Mouse (Mus musculus) heart, embryonic 16.5 days (tissue): ENCODE data around the gene Themis. TPM values are rescaled to one million over a fixed set of nuclear protein-coding genes. Genes with fewer than 3 reads are reported as not detected.

ENCODE experiments used
- ATAC-seq: fragments of 200-750 bp; cut with Nextera tagmentation; replicated peaks from 2 replicates; pipeline ENCODE4 v1.8.0; 2017; ENCODE audit warnings: moderate number of reproducible peaks; ENCODE audit not compliant: insufficient read depth, low FRiP score; ENCODE audit errors: extremely low read depth
- H3K27ac ChIP-seq: fragments of 300-500 bp; sonication (generic); 2 replicates; pipeline ENCODE4 v1.5.1; 2014; ENCODE audit warnings: mild to moderate bottlenecking, low read length, control low read depth, moderate library complexity
- H3K27me3 ChIP-seq: fragments of 300-500 bp; sonication (generic); 2 replicates; pipeline ENCODE4 v1.6.1; 2014; ENCODE audit warnings: low read length, mixed read lengths; ENCODE audit not compliant: control insufficient read depth, insufficient read depth
- H3K36me3 ChIP-seq: fragments of 300-500 bp; sonication (generic); 2 replicates; pipeline ENCODE4 v1.6.1; 2014; ENCODE audit not compliant: control insufficient read depth, insufficient read depth
- H3K4me1 ChIP-seq: fragments of 300-500 bp; sonication (generic); 2 replicates; pipeline ENCODE4 v1.6.1; 2014; ENCODE audit warnings: low read length, mixed read lengths; ENCODE audit not compliant: control insufficient read depth, insufficient read depth
- H3K4me2 ChIP-seq: fragments of 300-500 bp; sonication (generic); 2 replicates; pipeline ENCODE4 v1.6.1; 2014; ENCODE audit warnings: low read depth, mild to moderate bottlenecking, control low read depth, low read length
- H3K4me3 ChIP-seq: fragments of 300-500 bp; sonication (generic); 2 replicates; pipeline ENCODE4 v1.5.1; 2014; ENCODE audit warnings: mild to moderate bottlenecking, control low read depth, low read length
- H3K9ac ChIP-seq: fragments of 300-500 bp; sonication (generic); 2 replicates; pipeline ENCODE4 v1.6.1; 2014; ENCODE audit warnings: low read length, control low read depth
- H3K9me3 ChIP-seq: fragments of 300-500 bp; sonication (generic); replicated peaks from 2 replicates; pipeline ENCODE4 v1.6.1; 2016; ENCODE audit warnings: low read length; ENCODE audit not compliant: control insufficient read depth
- WGBS: fragments of 180-500 bp; shearing (Covaris S2); extraction: QIAGEN DNeasy Blood & Tissue Kit; methylation state at CpG from one replicate; pipeline ENCODE4 v1.1.7; 2014; 5-methylcytosine and 5-hydroxymethylcytosine counted together
- polyA plus RNA-seq: library from polyadenylated mRNA; unstranded; fragments of >200 nt; fragmentation: Nextera tagmentation; extraction: Ambion mirVana; gene quantifications from 2 replicates; pipeline ENCODE4 v1.2.1, GENCODE M21; 2015

The Themis gene
- polyA plus RNA-seq = 2.2 and 7.0 TPM in 2 replicates

GRCm38 (mm10) chr10:28668261-28668660 is at the start of gene Themis:
Gene Themis (plus strand): TSS chr10:28668360.
- H3K9me3 ChIP-seq = no peaks in the 10 kb centered on the region
- peak within 1 kb of the TSS; percentile 11; the same call in 1 of the 2 replicates for H3K4me3 ChIP-seq
- no peak within 1 kb of the TSS; the same call in 1 of the 2 replicates for H3K27ac ChIP-seq
- no peaks in the 10 kb centered on the region for H3K4me1 ChIP-seq
- WGBS = 61% methylated on average over 5 of the region's 5 CpGs
- H3K27me3 ChIP-seq = no peaks in the 10 kb centered on the region
- no peak within 1 kb of the TSS for H3K9ac ChIP-seq
- peak; percentile 58; the same call in 1 of the 2 replicates for ATAC-seq
- H3K4me2 ChIP-seq = no peak within 1 kb of the TSS
- no peaks in the 10 kb centered on the region for H3K36me3 ChIP-seq

DNA sequence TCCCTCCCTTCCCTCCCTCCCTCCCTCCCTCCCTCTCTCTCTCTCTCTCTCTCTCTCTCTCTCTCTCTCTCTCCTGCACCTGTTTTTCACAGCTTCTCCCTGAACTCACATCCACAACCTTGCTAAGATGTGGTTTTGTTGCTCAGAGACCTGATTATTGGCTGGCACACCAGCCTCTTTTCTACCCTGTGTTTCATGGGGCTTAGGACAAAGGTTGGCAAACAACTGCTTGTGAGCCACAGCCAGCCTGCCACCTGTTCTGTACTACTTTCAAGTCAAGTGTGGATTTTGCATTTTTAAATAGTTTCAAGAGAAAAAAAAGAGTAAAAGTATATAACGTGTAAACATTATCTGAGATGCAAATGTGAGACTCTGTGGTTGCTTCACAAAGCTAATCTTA is 48.7 kb upstream of the Themis start:
- H3K4me2 ChIP-seq = no peak overlapping the region
- WGBS = 77% methylated on average over 1 of the region's 1 CpGs
- H3K9me3 ChIP-seq = no peaks in the 10 kb centered on the region
- H3K4me1 ChIP-seq = no peaks in the 10 kb centered on the region
- no peaks in the 10 kb centered on the region for H3K36me3 ChIP-seq
- ATAC-seq = peak; percentile 55; the same call in 1 of the 2 replicates
- no peak overlapping the region for H3K4me3 ChIP-seq
- H3K27ac ChIP-seq = no peak overlapping the region
- H3K27me3 ChIP-seq = no peaks in the 10 kb centered on the region
- H3K9ac ChIP-seq = no peak overlapping the region

- Histone ChIP-seq H3K27me3 (no peaks in the 10 kb centered on the region), H3K9me3 (no peaks in the 10 kb centered on the region), H3K9ac (no peak overlapping the region), H3K4me2 (no peak overlapping the region), H3K4me3 (no peak overlapping the region), H3K4me1 (no peaks in the 10 kb centered on the region), H3K36me3 (no peaks in the 10 kb centered on the region), H3K27ac (no peak overlapping the region)
- no peak for ATAC-seq
Observed at GRCm38 (mm10) chr10:28636096-28636495, 32.1 kb upstream of the Themis start.

GRCm38 (mm10) chr10:28641887-28642286 is 26.3 kb upstream of the Themis start:
- Histone ChIP-seq H3K36me3 (no peaks in the 10 kb centered on the region), H3K4me3 (no peak overlapping the region), H3K9ac (no peak overlapping the region), H3K27ac (no peak overlapping the region), H3K4me2 (no peak overlapping the region), H3K4me1 (no peaks in the 10 kb centered on the region), H3K9me3 (no peaks in the 10 kb centered on the region), H3K27me3 (no peaks in the 10 kb centered on the region)
- ATAC-seq = no peak
- 93% methylated on average over 2 of the region's 2 CpGs for WGBS

GRCm38 (mm10) chr10:28647855-28648254 is 20.3 kb upstream of the Themis start:
- no peak overlapping the region for H3K27ac ChIP-seq
- no peaks in the 10 kb centered on the region for H3K9me3 ChIP-seq
- H3K9ac ChIP-seq = no peak overlapping the region
- no peaks in the 10 kb centered on the region for H3K27me3 ChIP-seq
- H3K4me2 ChIP-seq = no peak overlapping the region
- no peak overlapping the region for H3K4me3 ChIP-seq
- WGBS = 93% methylated on average over 2 of the region's 2 CpGs
- no peaks in the 10 kb centered on the region for H3K4me1 ChIP-seq
- no peaks in the 10 kb centered on the region for H3K36me3 ChIP-seq
- ATAC-seq = no peak

GRCm38 (mm10) chr10:28649109-28649899 is 18.9 kb upstream of the Themis start:
- H3K36me3 ChIP-seq = no peaks in the 10 kb centered on the region
- H3K4me2 ChIP-seq = no peak overlapping the region
- H3K4me1 ChIP-seq = no peaks in the 10 kb centered on the region
- no peak overlapping the region for H3K27ac ChIP-seq
- no peak overlapping the region for H3K9ac ChIP-seq
- no peaks in the 10 kb centered on the region for H3K27me3 ChIP-seq
- ATAC-seq = no peak
- WGBS = 73% methylated on average over 6 of the region's 6 CpGs
- H3K9me3 ChIP-seq = no peaks in the 10 kb centered on the region
- no peak overlapping the region for H3K4me3 ChIP-seq

- Histone ChIP-seq H3K4me2 (no peak overlapping the region), H3K9me3 (no peaks in the 10 kb centered on the region), H3K4me1 (no peaks in the 10 kb centered on the region), H3K4me3 (no peak overlapping the region), H3K36me3 (no peaks in the 10 kb centered on the region), H3K27me3 (no peaks in the 10 kb centered on the region), H3K27ac (no peak overlapping the region), H3K9ac (no peak overlapping the region)
- WGBS = 42% methylated on average over 1 of the region's 1 CpGs
- ATAC-seq = no peak
Observed at GRCm38 (mm10) chr10:28649900-28650160, 18.3 kb upstream of the Themis start.

GRCm38 (mm10) chr10:28651910-28652309 is 16.2 kb upstream of the Themis start:
- no peak overlapping the region for H3K9ac ChIP-seq
- no peak overlapping the region for H3K4me2 ChIP-seq
- no peaks in the 10 kb centered on the region for H3K36me3 ChIP-seq
- no peaks in the 10 kb centered on the region for H3K4me1 ChIP-seq
- WGBS = 62% methylated on average over 2 of the region's 2 CpGs
- no peaks in the 10 kb centered on the region for H3K9me3 ChIP-seq
- H3K27me3 ChIP-seq = no peaks in the 10 kb centered on the region
- H3K27ac ChIP-seq = no peak overlapping the region
- no peak for ATAC-seq
- no peak overlapping the region for H3K4me3 ChIP-seq

DNA sequence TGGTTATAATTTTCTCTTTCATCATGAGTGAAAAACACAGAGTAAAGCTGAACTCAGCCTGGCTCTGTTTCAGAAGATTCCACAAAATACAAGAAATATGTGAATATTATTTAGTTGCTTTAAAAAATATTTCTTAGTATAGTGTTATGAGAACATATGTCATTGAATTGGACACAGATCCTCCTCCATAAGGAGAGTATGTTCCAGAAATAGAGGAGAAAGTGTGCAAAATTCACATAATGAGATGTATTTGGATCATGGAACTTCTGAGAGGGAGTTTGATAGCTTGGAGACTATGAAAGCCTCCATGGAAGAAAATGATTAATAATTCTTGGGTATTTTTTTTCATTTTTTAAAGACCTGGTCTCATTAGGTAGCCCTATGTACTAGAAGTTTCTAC is 13.4 kb upstream of the Themis start:
- ATAC-seq = no peak
- Histone ChIP-seq H3K36me3 (no peaks in the 10 kb centered on the region), H3K9me3 (no peaks in the 10 kb centered on the region), H3K4me2 (no peak overlapping the region), H3K27ac (no peak overlapping the region), H3K4me3 (no peak overlapping the region), H3K9ac (no peak overlapping the region), H3K4me1 (no peaks in the 10 kb centered on the region), H3K27me3 (no peaks in the 10 kb centered on the region)
